Mouse (Mus musculus) CH12.LX (cell line): ENCODE measurements around the gene Rxfp4. TPM values are rescaled to one million over a fixed set of nuclear protein-coding genes. Genes with fewer than 3 reads are reported as not detected.

Experiments used
- DNase-seq: peaks from one replicate; pipeline ENCODE4 v3.0.0-alpha.2; 2013; ENCODE audit errors: extremely low read depth
- H3K27ac ChIP-seq: 2 replicates; pipeline ENCODE4 v1.5.1; 2012; ENCODE audit warnings: low read depth, mild to moderate bottlenecking, control low read depth, moderate library complexity; ENCODE audit not compliant: insufficient read depth
- H3K27me3 ChIP-seq: replicated peaks from 2 replicates; pipeline ENCODE3; 2012; ENCODE audit warnings: inconsistent platforms
- H3K36me3 ChIP-seq, 2 experiments: replicated peaks in 1 of 2; 2 replicates each; pipeline versions ENCODE3 to v1.6.1; 2012; ENCODE audit warnings: inconsistent platforms in 1 of 2, low read length in 1 of 2, mild to moderate bottlenecking in 1 of 2, mixed read lengths in 1 of 2, moderate library complexity in 1 of 2; ENCODE audit not compliant: control insufficient read depth in 1 of 2, insufficient read depth in 1 of 2
- H3K4me1 ChIP-seq, 2 experiments: 2 replicates each; pipeline ENCODE4 v1.6.1; 2012; ENCODE audit warnings: inconsistent platforms in 1 of 2, moderate library complexity in 1 of 2; ENCODE audit not compliant: insufficient read depth in 2 of 2, control insufficient read depth in 1 of 2
- H3K4me2 ChIP-seq: 2 replicates; pipeline ENCODE4 v1.6.1; 2012; ENCODE audit warnings: low read depth, mild to moderate bottlenecking, control low read depth; ENCODE audit not compliant: poor library complexity, insufficient read depth, severe bottlenecking
- H3K4me3 ChIP-seq, 3 experiments: fragments of 150-350 bp in 1 of 3; sonication (generic) in 1 of 3; replicated peaks in 1 of 3; 2 replicates each; pipeline versions ENCODE3 to v1.5.1; 2011 to 2012; ENCODE audit warnings: low read depth in 2 of 3, low read length in 2 of 3, mild to moderate bottlenecking in 2 of 3, moderate library complexity in 2 of 3, control low read depth in 1 of 3, improper control_type of control experiment in 1 of 3, inconsistent platforms in 1 of 3, mixed read lengths in 1 of 3; ENCODE audit not compliant: poor library complexity in 1 of 3
- H3K79me2 ChIP-seq: replicated peaks from 2 replicates; pipeline ENCODE4 v1.6.1; 2012; ENCODE audit warnings: mild to moderate bottlenecking, moderate library complexity; ENCODE audit not compliant: control insufficient read depth, poor library complexity, insufficient read depth, severe bottlenecking; ENCODE audit errors: extremely low read depth
- H3K9ac ChIP-seq: 2 replicates; pipeline ENCODE4 v1.6.1; 2012; ENCODE audit warnings: low read depth, mild to moderate bottlenecking, control low read depth, moderate library complexity; ENCODE audit not compliant: insufficient read depth
- H3K9me3 ChIP-seq: replicated peaks from 2 replicates; pipeline ENCODE3; 2012; ENCODE audit warnings: low read length, inconsistent platforms, mixed read lengths
- CTCF ChIP-seq, 2 experiments: IDR thresholded peaks in 1 of 2; conservative IDR thresholded peaks in 1 of 2; 2 replicates each; pipeline ENCODE4 v1.5.1; 2011 to 2012; ENCODE audit warnings: low read depth in 2 of 2, low read length in 2 of 2, improper control_type of control experiment in 1 of 2, inconsistent platforms in 1 of 2, mild to moderate bottlenecking in 1 of 2, moderate library complexity in 1 of 2
- GABPA ChIP-seq: IDR thresholded peaks from 2 replicates; pipeline ENCODE4 v1.6.1; 2012; ENCODE audit warnings: low read depth, low read length, improper control_type of control experiment, inconsistent platforms; ENCODE audit not compliant: insufficient replicate concordance
- HCFC1 ChIP-seq: IDR thresholded peaks from 2 replicates; pipeline ENCODE4 v1.6.1; 2012; ENCODE audit warnings: low read depth, mild to moderate bottlenecking, inconsistent platforms, low read length, improper control_type of control experiment
- JUN ChIP-seq: IDR thresholded peaks from 2 replicates; pipeline ENCODE4 v1.6.1; 2011; ENCODE audit warnings: low read depth, mild to moderate bottlenecking, low read length, improper control_type of control experiment, moderate library complexity; ENCODE audit not compliant: insufficient read depth
- JUND ChIP-seq: conservative IDR thresholded peaks from 2 replicates; pipeline ENCODE4 v1.6.1; 2011; ENCODE audit warnings: low read depth, low read length, improper control_type of control experiment
- MEF2A ChIP-seq: IDR thresholded peaks from 2 replicates; pipeline ENCODE4 v1.6.1; 2014; ENCODE audit warnings: low read depth, mild to moderate bottlenecking, inconsistent platforms, low read length, improper control_type of control experiment, borderline replicate concordance
- MXI1 ChIP-seq: IDR thresholded peaks from 2 replicates; pipeline ENCODE4 v1.6.1; 2011; ENCODE audit warnings: mild to moderate bottlenecking, low read depth, low read length, improper control_type of control experiment
- SIN3A ChIP-seq: IDR thresholded peaks from 2 replicates; pipeline ENCODE4 v1.6.1; 2012; ENCODE audit warnings: low read length, improper control_type of control experiment, inconsistent platforms
- UBTF ChIP-seq: IDR thresholded peaks from 2 replicates; pipeline ENCODE4 v1.6.1; 2012; ENCODE audit warnings: low read depth, mild to moderate bottlenecking, inconsistent platforms, low read length, improper control_type of control experiment, moderate library complexity
- USF2 ChIP-seq: conservative IDR thresholded peaks from 2 replicates; pipeline ENCODE4 v1.6.1; 2011; ENCODE audit warnings: low read depth, low read length, improper control_type of control experiment
- ZKSCAN1 ChIP-seq: IDR thresholded peaks from 2 replicates; pipeline ENCODE4 v1.6.1; 2012; ENCODE audit warnings: low read depth, inconsistent platforms, low read length, improper control_type of control experiment, borderline replicate concordance
- ZMIZ1 ChIP-seq: IDR thresholded peaks from 2 replicates; pipeline ENCODE4 v1.6.1; 2012; ENCODE audit warnings: low read depth, mild to moderate bottlenecking, inconsistent platforms, low read length, improper control_type of control experiment
- dilution Hi-C: fragments of 300-500 bp; cut with MboI; formaldehyde crosslinking; loops from 2 replicates; pipeline ENCODE4 v1.14.3; 2020; ENCODE audit warnings: low sequenced_read_pairs; ENCODE audit not compliant: extremely low pct_unique_long_range_greater_than_20kb, extremely low pct_ligation_motif_present
- in situ Hi-C: fragments of 300-500 bp; cut with MboI; formaldehyde crosslinking; loops from 3 replicates; pipeline ENCODE4 v1.14.3; 2019; ENCODE audit warnings: low sequenced_read_pairs, low pct_ligation_motif_present, low pct_unique_long_range_greater_than_20kb, mixed read lengths
- polyA plus RNA-seq: library from polyadenylated mRNA; unstranded; fragments of >175 nt; gene quantifications from 2 replicates; pipeline ENCODE4 v1.2.1, GENCODE M21; 2012; ENCODE audit warnings: low read depth; ENCODE audit not compliant: insufficient read length
- total RNA-seq, 2 experiments: library from RNA; depleted of rRNA; stranded (reverse); fragments of 300-350 nt in 1 of 2; fragments of >200 nt in 1 of 2; gene quantifications; 2 replicates each; pipeline ENCODE4 v1.2.3; 2012 to 2014

The Rxfp4 gene
- total and polyA plus RNA-seq, 3 experiments, result not detected

DNA sequence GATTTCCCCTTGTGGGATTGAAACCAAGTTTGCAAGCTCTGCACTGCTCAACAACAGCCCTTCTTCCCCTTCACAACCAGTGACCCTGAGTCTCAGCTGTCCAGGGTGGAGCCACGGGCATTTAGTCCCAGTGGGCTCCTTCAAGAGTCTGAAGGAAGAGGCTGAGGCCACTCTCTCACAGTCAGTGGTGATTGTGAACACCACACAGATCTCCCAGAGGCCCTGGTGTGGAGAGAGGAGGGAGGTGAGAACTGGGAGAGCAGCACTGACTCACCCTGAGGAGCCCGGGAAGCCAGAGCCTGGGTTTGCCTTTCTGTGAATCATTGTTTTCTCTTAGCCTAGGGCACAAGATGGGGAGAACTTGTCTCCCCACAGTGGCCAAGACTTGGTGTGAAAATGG is 28.0 kb downstream of the Rxfp4 start:
- in situ Hi-C loops, result loop anchor here (25.0 kb wide), 1 partner anchor 112 kb away; no protein-coding TSS in a partner anchor
- Histone ChIP-seq H3K4me3 (no peak overlapping the region), H3K36me3 (peaks cover 26 to 59% of the 10 kb centered on the region in 2 experiments), H3K9ac (no peak overlapping the region), H3K4me1 (peaks cover 15 to 68% of the 10 kb centered on the region in 2 experiments), H3K4me2 (no peak overlapping the region), H3K9me3 (no peaks in the 10 kb centered on the region), H3K27ac (no peak overlapping the region), H3K79me2 (peaks cover 80% of the 10 kb centered on the region), H3K27me3 (no peaks in the 10 kb centered on the region)
- dilution Hi-C loops, result no loop called here
- no peak for DNase-seq
- TF ChIP-seq USF2 (no peak), GABPA (no peak), MEF2A (no peak), JUN (no peak), HCFC1 (no peak), SIN3A (no peak), ZKSCAN1 (no peak), JUND (no peak), ZMIZ1 (no peak)

DNA sequence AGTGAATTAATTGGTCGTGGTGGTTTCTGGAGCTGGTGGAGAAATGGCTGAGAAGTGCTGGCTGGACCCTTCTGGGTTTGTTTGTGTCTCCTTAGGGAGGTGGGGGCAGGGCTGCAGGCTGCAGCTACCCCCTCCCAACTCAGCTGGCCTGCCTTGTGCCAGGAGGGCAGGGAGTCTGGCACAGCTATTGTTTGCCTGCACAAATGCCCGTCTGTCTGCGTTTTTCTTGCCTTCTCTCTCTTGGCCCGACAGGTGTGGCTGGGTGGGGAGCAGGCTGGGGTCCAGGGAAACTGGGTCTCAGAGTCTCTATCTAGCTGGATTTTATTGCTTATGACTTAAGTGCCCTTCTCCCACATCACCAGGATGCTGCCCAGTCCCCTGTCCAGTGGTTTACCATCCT is 28.6 kb downstream of the Rxfp4 start:
- peaks cover 17 to 68% of the 10 kb centered on the region in 2 experiments for H3K4me1 ChIP-seq
- no peak for DNase-seq
- in situ Hi-C loops (loop anchor here (25.0 kb wide), 1 partner anchor 113 kb away; no protein-coding TSS in a partner anchor), dilution Hi-C loops (no loop called here)
- TF ChIP-seq CTCF (conservative IDR thresholded peaks at IDR 0.05 in 1 of 2, IDR thresholded peaks at IDR 0.05 in 1 of 2; ENCODE audit: low read depth in 2 of 2, low read length in 2 of 2) (no peak), UBTF (no peak), ZMIZ1 (no peak), MEF2A (no peak), MXI1 (no peak)
- H3K79me2 ChIP-seq, result peaks cover 80% of the 10 kb centered on the region
- no peak overlapping the region for H3K27ac ChIP-seq
- no peaks in the 10 kb centered on the region for H3K9me3 ChIP-seq
- H3K4me2 ChIP-seq, result no peak overlapping the region
- no peaks in the 10 kb centered on the region for H3K27me3 ChIP-seq
- H3K36me3 ChIP-seq, result peaks cover 20 to 52% of the 10 kb centered on the region in 2 experiments
- no peak overlapping the region for H3K9ac ChIP-seq
- peak overlapping the region in 1 of 3 experiments; percentile 17 for H3K4me3 ChIP-seq
